Mouse (Mus musculus) liver, adult 2 months (tissue): ENCODE data around the gene Mt1.

ENCODE experiments used
- CTCF ChIP-seq: fragments of 200-500 bp; IDR thresholded peaks from 2 replicates; pipeline ENCODE4 v1.5.1; 2011; ENCODE audit warnings: low read depth, low read length, control low read depth
- POLR2A ChIP-seq: fragments of 200-500 bp; IDR thresholded peaks from 2 replicates; pipeline ENCODE4 v1.6.1; 2011; ENCODE audit warnings: low read length, control low read depth; ENCODE audit not compliant: insufficient read depth; ENCODE audit errors: extremely low read depth

- TF ChIP-seq CTCF, result no peak
- no peak for TF ChIP-seq POLR2A
Observed at GRCm38 (mm10) chr8:94154537-94154936, 24.3 kb upstream of the Mt1 start.
